Mouse (Mus musculus): ENCODE results near the gene Sppl2c. TPM values are rescaled to one million over a fixed set of nuclear protein-coding genes. Genes with fewer than 3 reads are reported as not detected.

Gene Sppl2c
- polyA plus RNA-seq, 1 experiment from 2014 or later = not detected

Other genes starting within 250 kb of the Sppl2c start
- gene Nsf, start 232.3 kb upstream of the Sppl2c start, polyA plus RNA-seq (2014; fragmentation: Nextera tagmentation; extraction: Ambion mirVana) = 64.4 and 81.6 TPM in 2 replicates
- 176 and 193 TPM in 2 replicates for gene Arf2, start 219.6 kb upstream of the Sppl2c start, polyA plus RNA-seq (2014; fragmentation: Nextera tagmentation; extraction: Ambion mirVana)
- 3.0 and 3.1 TPM in 2 replicates for gene Crhr1, start 53.5 kb upstream of the Sppl2c start, polyA plus RNA-seq (2014; fragmentation: Nextera tagmentation; extraction: Ambion mirVana)
- 354 and 601 TPM in 2 replicates for gene Mapt, start 45.1 kb downstream of the Sppl2c start, polyA plus RNA-seq (2014; fragmentation: Nextera tagmentation; extraction: Ambion mirVana)

All from forebrain, embryonic 14.5 days (tissue).